Mouse (Mus musculus): Measurements from ENCODE around the gene Prss36.

GRCm38 (mm10) chr7:127901772-127902171, 44.8 kb downstream of the Prss36 start:
- TF ChIP-seq EP300 (IDR thresholded peaks at IDR 0.05; ENCODE audit: low read depth) = no peak
- no peak for TF ChIP-seq CTCF (IDR thresholded peaks at IDR 0.05; ENCODE audit: low read depth)
